Mouse (Mus musculus) thymus, postnatal 0 days (tissue): ENCODE measurements around the gene Erh. TPM values are rescaled to one million over a fixed set of nuclear protein-coding genes. Genes with fewer than 3 reads are reported as not detected.

ENCODE experiments used
- DNase-seq: peaks from one replicate; pipeline ENCODE4 v3.0.0-alpha.2; 2015; ENCODE audit warnings: low spot score
- polyA plus RNA-seq: library from polyadenylated mRNA; unstranded; fragments of >200 nt; fragmentation: Nextera tagmentation; extraction: Ambion mirVana; gene quantifications from 2 replicates; pipeline ENCODE4 v1.2.1, GENCODE M21; 2015

The Erh gene
- polyA plus RNA-seq, 1 experiment from 2014 or later, result 278 TPM

GRCm38 (mm10) chr12:80615371-80616257, 28.5 kb downstream of the Erh start:
- no peak for DNase-seq

GRCm38 (mm10) chr12:80612113-80612791, 31.9 kb downstream of the Erh start:
- DNase-seq, result no peak

- DNase-seq, result no peak
Observed at GRCm38 (mm10) chr12:80609928-80610327, 34.2 kb downstream of the Erh start.

GRCm38 (mm10) chr12:80608576-80608975, 35.6 kb downstream of the Erh start:
- DNase-seq, result no peak

- DNase-seq, result no peak
Observed at GRCm38 (mm10) chr12:80604218-80604617, 39.9 kb downstream of the Erh start.

- no peak for DNase-seq
Observed at GRCm38 (mm10) chr12:80603566-80603965, 40.6 kb downstream of the Erh start.

GRCm38 (mm10) chr12:80602432-80602831, 41.7 kb downstream of the Erh start:
- DNase-seq, result no peak

GRCm38 (mm10) chr12:80601597-80602269, 42.4 kb downstream of the Erh start:
- DNase-seq, result no peak

GRCm38 (mm10) chr12:80598756-80599155, 45.4 kb downstream of the Erh start:
- DNase-seq, result no peak

- DNase-seq, result no peak
Observed at GRCm38 (mm10) chr12:80598236-80598635, 45.9 kb downstream of the Erh start.

GRCm38 (mm10) chr12:80595968-80596367, 48.2 kb downstream of the Erh start:
- DNase-seq, result no peak

- DNase-seq, result no peak
Observed at GRCm38 (mm10) chr12:80595566-80595965, 48.6 kb downstream of the Erh start.

GRCm38 (mm10) chr12:80594781-80595180, 49.4 kb downstream of the Erh start:
- no peak for DNase-seq

GRCm38 (mm10) chr12:80594141-80594540, 50.0 kb downstream of the Erh start:
- DNase-seq, result no peak

GRCm38 (mm10) chr12:80584973-80585372, 59.2 kb downstream of the Erh start:
- peak; percentile 4 for DNase-seq

Other genes starting within 250 kb of the Erh start
- gene Dcaf5, start 207.7 kb downstream of the Erh start, polyA plus RNA-seq, result 8.9 TPM in 2 replicates
- gene Exd2, start 181.2 kb downstream of the Erh start, polyA plus RNA-seq, result 18.3 and 19.1 TPM in 2 replicates
- 2.2 and 2.4 TPM in 2 replicates for gene Galnt16, start 126.1 kb downstream of the Erh start, polyA plus RNA-seq
- gene Slc39a9, start 458 bp downstream of the Erh start, polyA plus RNA-seq, result 16.7 and 17.6 TPM in 2 replicates
- gene Plekhd1, start 48.2 kb upstream of the Erh start, polyA plus RNA-seq, result 0.08 and 0.16 TPM in 2 replicates
- gene Ccdc177, start 116.3 kb upstream of the Erh start, polyA plus RNA-seq, result 0.03 TPM in 1 of 2 replicates, not detected in the other
- 21.0 and 21.1 TPM in 2 replicates for gene Susd6, start 146.2 kb upstream of the Erh start, polyA plus RNA-seq